Mouse (Mus musculus) frontal cortex, adult 2 months (tissue): ENCODE data around the gene Orai1. TPM values are rescaled to one million over a fixed set of nuclear protein-coding genes. Genes with fewer than 3 reads are reported as not detected.
"Not testable (repeated sequence)": the region's sequence is repeated elsewhere in the genome, so short reads cannot be mapped to it uniquely, and the experiment has no call there.

ENCODE experiments used
- DNase-seq, 2 experiments: peaks; one replicate each; pipeline ENCODE4 v3.0.0; 2022; ENCODE audit warnings: low spot score in 1 of 2; ENCODE audit errors: extremely low spot score in 1 of 2
- polyA plus RNA-seq: library from polyadenylated mRNA; depleted of rRNA; stranded (reverse); fragments of >200 nt; gene quantifications from 2 replicates; pipeline ENCODE4 v1.2.3, GENCODE M21; 2012; rRNA removed

Gene Orai1
- polyA plus RNA-seq, 1 experiment: 17.6 TPM

DNA sequence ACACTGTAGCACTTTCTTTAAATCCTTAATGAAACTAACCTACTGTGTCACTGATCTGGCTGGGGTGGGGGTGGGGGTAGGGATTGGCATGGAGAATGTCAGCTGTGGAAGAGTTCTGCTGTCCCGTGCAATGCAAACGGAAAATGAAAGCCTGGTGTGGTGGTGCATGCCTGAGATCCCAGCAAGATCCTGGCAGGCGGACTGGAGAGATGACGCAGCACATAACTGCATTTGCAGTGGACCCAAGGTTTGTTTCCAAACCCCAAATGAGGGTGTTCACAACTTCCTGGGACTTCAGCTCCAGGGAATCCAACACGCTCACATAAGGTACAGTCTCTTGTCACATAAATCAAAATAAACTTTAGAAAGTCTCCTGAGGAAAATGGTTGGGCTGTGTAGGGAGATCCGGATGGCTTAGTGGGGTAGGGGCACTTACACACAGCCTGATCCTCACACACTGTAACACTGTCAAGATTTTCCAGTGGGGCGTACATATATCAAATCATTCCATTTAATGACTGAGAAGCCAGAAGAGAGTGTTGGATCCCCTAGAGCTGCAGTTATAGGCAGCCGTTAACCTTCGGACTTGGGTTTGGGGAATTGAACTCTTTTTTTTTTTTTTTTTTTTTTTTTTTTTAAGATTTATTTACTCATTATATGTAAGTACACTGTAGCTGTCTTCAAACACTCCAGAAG is 46.0 kb downstream of the Orai1 start:
- no peak for DNase-seq

DNA sequence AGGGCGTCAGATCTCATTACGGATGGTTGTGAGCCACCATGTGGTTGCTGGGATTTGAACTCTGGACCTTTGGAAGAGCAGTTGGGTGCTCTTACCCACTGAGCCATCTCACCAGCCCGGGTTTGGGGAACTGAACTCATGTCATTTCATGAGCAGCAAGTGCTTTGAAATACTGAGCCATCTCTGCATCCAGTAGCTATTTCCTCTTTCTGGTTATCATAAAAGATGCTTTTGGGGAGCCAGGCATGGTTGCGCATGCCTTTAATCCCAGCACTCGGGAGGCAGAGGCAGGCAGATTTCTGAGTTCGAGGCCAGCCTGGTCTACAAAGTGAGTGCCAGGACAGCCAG is 46.5 kb downstream of the Orai1 start:
- not testable (repeated sequence) for DNase-seq

DNA sequence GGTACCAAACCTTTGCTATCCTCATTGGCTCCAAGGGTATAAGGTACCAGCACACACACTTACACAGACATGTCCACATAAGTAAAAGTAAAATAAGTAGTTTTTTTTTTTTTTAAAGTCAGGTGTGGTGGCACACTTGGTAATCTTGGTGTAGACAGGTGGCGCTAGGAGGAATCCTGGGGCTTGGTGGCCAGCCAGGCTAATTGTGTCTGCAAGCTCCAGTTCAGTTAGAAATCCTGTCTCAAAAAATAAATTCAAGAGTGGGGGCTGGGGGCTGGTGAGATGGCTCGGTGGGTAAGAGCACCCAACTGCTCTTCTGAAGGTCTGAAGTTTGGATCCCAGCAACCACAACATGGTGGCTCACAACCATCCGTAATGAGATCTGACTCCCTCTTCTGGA is 48.3 kb downstream of the Orai1 start:
- no peak for DNase-seq

DNA sequence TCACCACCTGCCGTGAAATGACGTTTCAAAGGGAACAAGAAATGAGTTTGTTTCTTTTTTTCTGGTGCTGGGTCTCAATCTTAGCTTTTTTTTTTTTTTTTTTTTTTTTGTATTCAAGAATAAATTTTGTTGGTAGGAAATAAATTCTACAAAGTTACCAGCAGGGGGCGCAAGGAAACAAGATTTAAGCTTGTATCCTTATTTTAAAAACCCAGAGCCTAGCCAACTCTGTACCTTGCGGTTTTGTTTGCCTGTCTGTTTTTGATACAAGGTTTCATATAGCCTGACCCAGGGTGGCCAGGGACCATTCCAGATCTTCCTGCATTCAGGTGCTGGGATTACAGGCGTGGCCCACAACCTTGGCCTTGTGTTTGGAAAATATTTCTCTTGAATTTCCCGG is 49.3 kb downstream of the Orai1 start:
- DNase-seq: peak in 1 of 2 experiments; percentile 85

DNA sequence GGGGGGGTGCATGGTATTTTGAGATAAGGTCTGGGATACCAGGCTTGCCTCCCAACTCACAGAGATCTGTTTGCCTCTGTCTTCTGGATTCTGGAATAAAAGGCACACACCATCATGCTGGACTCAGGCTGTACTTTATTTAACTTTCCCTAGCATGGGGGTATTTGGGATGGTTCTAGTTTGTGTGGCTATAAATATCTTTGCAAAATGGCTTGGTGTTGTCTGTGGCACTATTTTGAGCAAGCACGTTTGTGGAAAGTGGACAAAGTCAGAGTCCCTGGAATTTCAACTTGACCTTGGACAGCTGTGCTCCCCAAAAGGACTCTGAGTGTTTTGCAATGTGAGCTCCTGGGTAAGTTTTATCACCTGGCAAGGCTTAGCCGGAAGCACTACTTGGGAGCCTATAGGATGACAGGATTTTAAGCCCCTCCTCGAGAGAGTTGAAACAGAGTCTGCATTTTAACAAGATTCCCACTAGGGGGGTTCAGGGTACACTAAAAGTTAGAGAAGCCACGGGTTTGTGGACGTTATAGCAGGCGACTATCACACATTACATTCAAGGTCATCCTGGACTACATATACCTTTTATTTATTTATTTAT is 52.6 kb downstream of the Orai1 start:
- DNase-seq: peak in 1 of 2 experiments; percentile 24

DNA sequence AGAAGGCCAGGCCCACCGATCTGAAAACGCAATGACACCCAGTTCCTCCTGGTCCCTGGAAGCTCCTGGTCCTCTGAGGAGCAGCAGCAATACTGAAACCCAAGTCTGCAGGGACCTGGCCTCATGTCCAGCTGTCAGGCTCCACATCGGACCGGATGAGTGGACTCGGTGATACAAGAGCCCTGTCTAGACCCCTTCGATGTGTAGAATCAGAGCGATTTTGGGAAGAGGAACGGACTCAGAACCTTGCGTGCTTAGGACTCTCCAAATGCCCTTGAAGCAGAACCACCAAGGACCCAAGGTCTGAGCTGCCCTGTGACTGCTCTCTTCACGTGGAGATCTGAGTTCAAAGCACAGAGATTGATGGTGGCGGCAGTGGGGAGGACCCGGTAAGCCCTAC is 53.2 kb downstream of the Orai1 start, which contains the start of gene Tmem120b:
Tmem120b (plus strand) TSS at position 301 of the 400 bp plus-strand sequence.
- DNase-seq: no peak

DNA sequence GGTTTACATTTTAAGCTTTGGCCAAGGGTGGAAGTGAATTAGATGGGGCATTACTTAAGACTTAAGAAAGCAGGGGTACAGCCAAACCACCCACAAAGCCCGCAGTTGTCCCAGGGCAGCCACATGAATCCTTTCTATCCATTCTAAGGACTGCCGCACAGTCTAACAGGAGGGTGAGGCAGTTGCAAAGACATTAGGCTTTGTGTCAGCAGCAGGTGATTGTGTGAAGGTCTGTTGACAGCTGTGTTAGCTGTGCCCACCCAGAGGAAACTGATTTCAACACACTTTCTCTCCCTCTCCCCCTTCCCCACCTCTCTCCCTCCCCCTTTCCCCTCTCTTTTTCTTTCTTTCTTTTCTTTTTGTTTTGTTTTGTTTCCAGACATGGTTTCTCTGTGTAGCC is 53.8 kb downstream of the Orai1 start:
- no peak for DNase-seq

DNA sequence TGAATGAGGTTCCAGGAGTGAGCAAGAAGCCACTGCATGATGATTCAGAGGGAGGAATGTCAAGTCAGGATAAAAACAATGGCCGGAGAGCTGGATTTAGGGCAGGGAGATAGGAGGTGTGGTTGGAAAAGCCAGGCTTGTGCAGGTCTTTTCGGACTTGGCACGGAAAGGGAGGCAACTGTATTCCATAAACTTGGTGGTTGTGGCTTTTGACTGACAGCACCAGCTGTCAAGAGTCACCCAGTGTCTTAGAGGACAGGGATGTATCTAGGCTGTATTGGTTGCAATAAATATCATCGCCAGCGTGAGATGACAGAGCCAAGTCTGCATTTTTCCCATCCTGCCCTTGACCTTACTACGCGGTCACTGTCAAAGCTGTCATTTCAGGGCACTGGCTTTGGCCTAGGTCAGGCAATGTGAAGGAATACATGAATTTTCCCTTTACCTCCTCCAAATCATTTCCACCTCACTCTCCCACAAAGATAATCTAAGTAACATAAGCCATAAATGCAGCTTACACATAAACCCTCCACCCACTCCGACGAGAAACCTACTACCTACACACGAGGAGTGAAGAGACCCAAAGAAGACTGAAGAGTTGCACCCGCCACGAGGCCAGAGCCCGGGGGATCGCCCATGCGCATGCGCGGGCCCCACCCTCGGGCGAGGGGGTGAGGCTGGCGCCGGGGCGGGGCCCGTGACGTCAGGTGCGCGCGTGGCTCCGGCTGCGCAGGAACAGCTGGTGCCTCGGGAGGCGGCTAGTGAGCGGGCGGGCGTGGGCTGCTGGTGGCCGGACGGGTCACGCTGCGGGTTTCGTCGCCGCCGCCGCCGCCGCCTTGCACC is 60.9 kb downstream of the Orai1 start:
- DNase-seq: peak; percentile 70 to 92

DNA sequence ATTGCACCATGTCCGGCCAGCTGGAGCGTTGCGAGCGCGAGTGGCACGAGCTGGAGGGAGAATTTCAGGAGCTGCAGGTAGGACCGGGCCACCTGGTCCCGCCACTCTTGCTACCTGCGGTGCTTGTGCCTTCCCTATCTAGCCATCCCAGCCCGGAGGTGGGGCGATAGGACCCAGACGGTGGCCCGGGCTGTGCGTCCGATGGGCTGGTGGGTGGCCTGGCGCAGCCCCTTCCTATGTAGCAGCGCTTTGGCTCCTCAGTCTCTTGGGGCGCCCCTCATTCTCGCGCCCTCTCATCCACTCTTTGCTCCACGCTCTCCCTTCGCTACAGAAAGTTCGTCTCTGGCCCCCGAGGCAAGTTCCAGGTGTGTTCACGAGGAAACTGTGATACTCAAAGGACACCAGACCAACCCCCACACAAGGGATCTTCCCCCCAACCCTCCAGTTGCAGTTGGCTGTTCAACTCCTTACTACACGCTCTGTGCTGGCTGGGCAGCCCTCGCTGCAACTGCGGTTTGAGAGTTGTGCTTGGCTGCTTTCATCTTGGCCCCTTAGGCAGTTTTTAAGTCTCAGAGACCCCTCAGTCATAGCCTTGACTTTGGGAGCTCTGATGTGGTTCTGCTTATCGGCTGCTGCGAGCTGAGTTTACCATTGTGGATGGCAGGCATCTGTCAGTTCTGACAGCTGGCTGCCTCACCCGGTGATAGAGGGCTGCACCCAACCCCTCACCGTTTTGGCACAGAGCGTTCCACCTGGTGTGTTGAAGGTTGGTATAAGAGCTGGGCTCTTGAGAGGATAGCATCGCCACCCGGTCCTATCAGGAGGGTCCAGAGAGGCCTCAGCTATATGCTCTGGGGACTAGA is 61.8 kb downstream of the Orai1 start:
- DNase-seq: no peak

DNA sequence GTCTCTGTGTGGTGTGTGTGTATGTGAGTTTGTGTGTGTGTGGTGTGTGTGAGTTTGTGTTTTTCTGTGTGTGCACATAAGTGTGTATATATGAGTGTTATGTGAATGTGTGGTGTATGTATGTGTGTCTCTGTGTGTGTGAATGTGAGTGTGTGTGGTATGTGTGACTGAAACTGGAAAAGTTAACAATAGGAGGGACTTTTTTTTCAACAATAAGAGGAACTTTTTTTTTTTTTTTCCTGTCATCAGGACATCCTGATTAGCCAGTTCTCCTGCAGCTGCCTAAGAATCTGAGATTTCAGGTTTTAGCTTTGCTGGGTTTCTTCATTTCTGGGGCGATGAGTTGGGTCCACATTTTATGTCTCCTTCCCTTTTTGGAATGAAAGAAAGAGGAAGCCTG is 64.7 kb downstream of the Orai1 start:
- DNase-seq: no peak

DNA sequence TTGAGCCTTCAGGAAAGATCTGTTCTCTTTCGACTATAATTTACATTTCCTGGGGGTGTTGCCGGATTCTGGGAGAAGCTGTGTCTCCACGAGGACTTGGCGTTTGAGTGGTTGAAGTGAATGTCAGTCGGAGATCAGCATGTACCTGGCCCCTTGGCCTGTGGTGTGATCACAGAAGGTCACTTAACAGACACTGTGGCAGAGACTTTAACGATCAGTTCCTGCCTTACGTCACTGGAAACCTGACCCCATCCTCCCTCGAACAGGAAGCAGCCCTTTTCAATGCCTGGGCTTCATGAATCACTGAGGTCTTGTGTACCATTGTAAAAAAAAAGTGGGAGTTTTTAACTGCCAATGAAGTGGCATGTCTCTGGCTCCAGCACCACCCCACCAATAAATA is 65.2 kb downstream of the Orai1 start:
- no peak for DNase-seq

Other genes starting within 250 kb of the Orai1 start
- 193 and 204 TPM in 2 replicates for gene Camkk2, start 235.7 kb upstream of the Orai1 start, polyA plus RNA-seq
- gene Anapc5, start 193.7 kb upstream of the Orai1 start, polyA plus RNA-seq: 399 and 447 TPM in 2 replicates
- gene Rnf34, start 165.0 kb upstream of the Orai1 start, polyA plus RNA-seq: 27.5 and 31.7 TPM in 2 replicates
- 18.7 and 20.9 TPM in 2 replicates for gene Kdm2b, start 25.3 kb upstream of the Orai1 start, polyA plus RNA-seq
- gene Morn3, start 31.9 kb downstream of the Orai1 start, polyA plus RNA-seq: 0.13 TPM in 1 of 2 replicates, not detected in the other
- 9.1 and 11.5 TPM in 2 replicates for gene Tmem120b, start 53.3 kb downstream of the Orai1 start, polyA plus RNA-seq
- 37.7 and 43.4 TPM in 2 replicates for gene Rhof, start 117.6 kb downstream of the Orai1 start, polyA plus RNA-seq
- 12.7 and 13.1 TPM in 2 replicates for gene Setd1b, start 127.1 kb downstream of the Orai1 start, polyA plus RNA-seq
- gene Psmd9, start 154.3 kb downstream of the Orai1 start, polyA plus RNA-seq: 26.3 and 30.2 TPM in 2 replicates
- gene Hpd, start 167.7 kb downstream of the Orai1 start, polyA plus RNA-seq: not detected in 2 replicates
- gene Wdr66, start 237.0 kb downstream of the Orai1 start, polyA plus RNA-seq: 5.4 and 6.1 TPM in 2 replicates